Mouse (Mus musculus): Measurements from ENCODE around the gene Gnaq.
"Not testable (repeated sequence)": the region's sequence is repeated elsewhere in the genome, so short reads cannot be mapped to it uniquely, and the experiment has no call there.

Gnaq gene

GRCm38 (mm10) chr19:16147446-16147845, 14.8 kb downstream of the Gnaq start:
- DNase-seq (ENCODE audit: low read depth, low spot score): no peak

- DNase-seq (ENCODE audit: low read depth, low spot score): no peak
These were observed 16.5 kb downstream of the Gnaq start for GRCm38 (mm10) chr19:16149094-16149493.

- DNase-seq (ENCODE audit: low read depth, low spot score): no peak
These were observed 17.7 kb downstream of the Gnaq start for GRCm38 (mm10) chr19:16150328-16150727.

GRCm38 (mm10) chr19:16153851-16154250, 21.2 kb downstream of the Gnaq start:
- DNase-seq (ENCODE audit: low read depth, low spot score): no peak

GRCm38 (mm10) chr19:16154480-16154879, 21.8 kb downstream of the Gnaq start:
- DNase-seq (ENCODE audit: low read depth, low spot score): no peak

GRCm38 (mm10) chr19:16157120-16157519, 24.5 kb downstream of the Gnaq start:
- no peak for DNase-seq (ENCODE audit: low read depth, low spot score)

GRCm38 (mm10) chr19:16160759-16161158, 28.1 kb downstream of the Gnaq start:
- no peak for DNase-seq (ENCODE audit: low read depth, low spot score)

GRCm38 (mm10) chr19:16161222-16161621, 28.6 kb downstream of the Gnaq start:
- DNase-seq (ENCODE audit: low read depth, low spot score): no peak

- DNase-seq (ENCODE audit: low read depth, low spot score): not testable (repeated sequence)
These were observed 31.8 kb downstream of the Gnaq start for GRCm38 (mm10) chr19:16164396-16164795.

GRCm38 (mm10) chr19:16167185-16167584, 34.6 kb downstream of the Gnaq start:
- no peak for DNase-seq (ENCODE audit: low read depth, low spot score)

GRCm38 (mm10) chr19:16168192-16168591, 35.6 kb downstream of the Gnaq start:
- DNase-seq (ENCODE audit: low read depth, low spot score): peak; percentile 5

GRCm38 (mm10) chr19:16168653-16169198, 36.1 kb downstream of the Gnaq start:
- DNase-seq (ENCODE audit: low read depth, low spot score): no peak

GRCm38 (mm10) chr19:16170724-16171123, 38.1 kb downstream of the Gnaq start:
- DNase-seq (ENCODE audit: low read depth, low spot score): peak; percentile 26

- no peak for DNase-seq (ENCODE audit: low read depth, low spot score)
These were observed 41.1 kb downstream of the Gnaq start for GRCm38 (mm10) chr19:16173721-16174120.

GRCm38 (mm10) chr19:16176426-16176825, 43.8 kb downstream of the Gnaq start:
- no peak for DNase-seq (ENCODE audit: low read depth, low spot score)

- no peak for DNase-seq (ENCODE audit: low read depth, low spot score)
These were observed 44.6 kb downstream of the Gnaq start for GRCm38 (mm10) chr19:16177139-16177727.

- no peak for DNase-seq (ENCODE audit: low read depth, low spot score)
These were observed 48.6 kb downstream of the Gnaq start for GRCm38 (mm10) chr19:16181258-16181657.

- DNase-seq (ENCODE audit: low read depth, low spot score): no peak
These were observed 49.3 kb downstream of the Gnaq start for GRCm38 (mm10) chr19:16181852-16182475.

GRCm38 (mm10) chr19:16183592-16184365, 51.1 kb downstream of the Gnaq start:
- no peak for DNase-seq (ENCODE audit: low read depth, low spot score)

- no peak for DNase-seq (ENCODE audit: low read depth, low spot score)
These were observed 54.4 kb downstream of the Gnaq start for GRCm38 (mm10) chr19:16186984-16187383.

GRCm38 (mm10) chr19:16187952-16188351, 55.3 kb downstream of the Gnaq start:
- DNase-seq (ENCODE audit: low read depth, low spot score): no peak

GRCm38 (mm10) chr19:16189066-16189765, 56.6 kb downstream of the Gnaq start:
- no peak for DNase-seq (ENCODE audit: low read depth, low spot score)

Measured in CD4-positive, CD25-positive, alpha-beta regulatory T cell, adult 2 months (primary cell).